Mouse (Mus musculus) adrenal gland, postnatal 10 days (tissue): ENCODE results near the gene Sectm1a. TPM values are rescaled to one million over a fixed set of nuclear protein-coding genes. Genes with fewer than 3 reads are reported as not detected.
"Not testable (repeated sequence)": the region's sequence is repeated elsewhere in the genome, so short reads cannot be mapped to it uniquely, and the experiment has no call there.

ENCODE experiments used
- DNase-seq: peaks from one replicate; pipeline ENCODE4 v3.0.0; 2021; ENCODE audit warnings: mixed read lengths
- total RNA-seq, 2 experiments: library from RNA; stranded (reverse); gene quantifications; 2 replicates each; pipeline ENCODE4 v1.2.3; 2021

Gene Sectm1a
- total RNA-seq, 2 experiments from 2014 or later: 0.24 to 0.42 TPM

DNA sequence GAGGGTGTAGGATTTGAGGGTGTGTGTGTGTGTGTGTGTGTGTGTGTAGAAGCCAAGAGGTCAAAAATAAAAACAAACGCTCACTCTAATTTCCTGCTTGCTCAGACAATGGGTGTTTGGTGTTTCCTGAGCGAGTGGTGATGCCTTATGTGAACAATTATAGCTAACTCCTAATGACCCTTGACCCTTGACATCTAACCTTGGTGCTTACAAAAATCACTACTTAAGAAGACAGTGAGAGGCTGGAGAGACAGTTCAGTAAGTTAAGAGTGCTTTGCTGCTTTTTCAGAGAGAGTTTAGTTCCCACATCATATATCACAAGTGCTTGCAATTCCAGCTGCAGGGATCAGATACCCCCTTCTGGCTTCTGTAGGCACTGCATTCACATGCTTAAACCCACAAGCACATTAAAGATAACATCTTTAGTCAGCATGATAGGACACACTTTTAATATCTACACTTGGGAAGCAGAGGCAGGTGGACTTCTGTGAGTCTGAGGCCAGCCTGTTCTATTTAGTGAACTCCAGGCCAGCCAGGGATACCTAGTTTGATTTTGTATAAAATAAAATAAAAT lies 33.1 kb downstream of the Sectm1a start:
- no peak for DNase-seq

DNA sequence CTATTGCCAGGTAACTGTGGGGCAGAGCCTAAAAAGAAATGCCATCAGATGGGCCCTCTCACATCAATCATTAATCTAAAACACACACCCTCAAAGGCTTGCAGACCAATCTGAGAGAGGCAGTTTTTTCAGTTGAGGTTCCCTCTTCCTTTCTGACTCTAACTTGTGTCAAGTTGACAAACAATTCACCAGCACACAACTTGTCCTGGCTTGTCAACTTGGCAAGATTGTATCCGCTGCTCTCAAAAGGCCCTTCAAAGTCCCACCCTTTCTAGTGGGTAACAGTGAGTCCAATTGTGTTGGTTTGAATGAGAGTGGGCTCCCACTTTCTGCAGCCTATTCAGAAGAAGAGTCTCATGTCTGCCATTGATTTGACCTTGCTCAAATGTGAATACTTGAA lies 35.7 kb downstream of the Sectm1a start:
- DNase-seq: no peak

DNA sequence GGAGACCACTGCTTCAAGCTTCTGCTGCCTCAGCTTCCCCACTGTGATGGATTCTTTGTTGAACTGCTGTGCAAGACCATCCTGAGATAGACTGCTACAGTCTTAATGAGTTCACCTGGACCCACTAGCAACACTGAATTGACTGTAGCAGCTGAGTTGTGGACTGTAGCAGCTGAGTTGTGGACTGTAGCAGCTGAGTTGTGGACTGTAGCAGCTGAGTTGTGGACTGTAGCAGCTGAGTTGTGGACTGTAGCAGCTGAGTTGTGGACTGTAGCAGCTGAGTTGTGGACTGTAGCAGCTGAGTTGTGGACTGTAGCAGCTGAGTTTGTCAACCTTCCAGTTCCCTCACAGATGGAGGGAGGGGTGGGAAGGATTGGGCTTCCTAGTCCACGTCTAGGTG lies 38.0 kb downstream of the Sectm1a start:
- not testable (repeated sequence) for DNase-seq

DNA sequence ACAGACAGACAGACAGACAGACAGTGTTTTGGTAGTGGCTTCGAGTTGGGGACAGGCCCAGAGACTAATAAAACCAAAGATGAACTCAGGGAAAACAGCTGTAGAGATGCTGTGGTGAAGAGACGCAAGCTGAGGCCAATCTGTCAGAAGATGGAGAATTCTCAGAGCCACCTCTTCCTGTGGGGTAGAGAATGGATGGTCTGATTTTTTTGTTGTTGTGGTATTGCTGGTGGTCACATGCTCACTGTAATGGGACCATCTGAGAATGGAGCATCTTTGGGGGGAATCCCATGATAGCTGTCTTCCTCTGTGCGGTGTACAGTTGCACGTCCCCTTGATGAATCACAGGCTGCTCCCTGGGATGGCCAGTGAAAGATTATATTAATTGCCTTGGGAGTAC lies 38.5 kb downstream of the Sectm1a start:
- DNase-seq: no peak

DNA sequence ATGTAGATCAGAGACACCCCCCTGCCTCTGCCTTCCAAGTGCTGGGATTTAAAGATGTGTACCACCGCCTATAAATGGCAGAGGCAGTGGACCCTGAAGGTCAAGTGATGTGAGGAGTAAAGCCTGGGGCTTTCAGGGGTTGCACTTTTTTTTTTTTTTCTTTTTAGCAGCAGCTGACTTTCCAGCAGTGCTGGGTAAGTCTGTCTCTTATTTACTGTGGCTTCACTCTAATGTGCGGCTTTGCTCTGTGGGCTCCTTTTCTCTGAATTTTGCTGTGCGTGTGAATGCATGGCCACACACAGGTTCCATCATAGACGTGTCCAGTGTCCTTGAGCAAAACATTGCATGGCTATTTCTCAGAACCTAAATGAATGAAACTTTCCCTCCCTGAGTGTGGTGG lies 39.4 kb downstream of the Sectm1a start:
- no peak for DNase-seq

DNA sequence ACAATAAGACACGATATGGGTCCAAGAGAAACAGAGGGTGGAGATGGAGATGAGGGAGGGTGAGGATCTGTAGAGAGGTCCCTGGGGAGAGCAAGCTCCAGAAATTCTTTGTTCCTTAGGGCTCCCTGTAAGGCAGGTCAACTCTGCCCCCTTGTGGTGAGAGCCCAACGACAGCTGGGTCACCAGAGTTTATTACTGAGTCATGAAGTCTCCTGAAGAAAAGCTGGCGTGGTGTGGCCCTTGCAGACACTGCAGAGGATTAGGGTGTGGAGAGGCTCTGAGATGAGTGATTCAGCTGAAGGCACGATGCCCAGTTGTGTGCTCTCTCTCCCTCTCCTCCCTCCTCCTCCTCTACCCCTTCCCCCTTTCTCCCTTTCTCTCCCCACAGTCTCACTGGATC lies 39.8 kb downstream of the Sectm1a start:
- DNase-seq: peak; percentile 93

DNA sequence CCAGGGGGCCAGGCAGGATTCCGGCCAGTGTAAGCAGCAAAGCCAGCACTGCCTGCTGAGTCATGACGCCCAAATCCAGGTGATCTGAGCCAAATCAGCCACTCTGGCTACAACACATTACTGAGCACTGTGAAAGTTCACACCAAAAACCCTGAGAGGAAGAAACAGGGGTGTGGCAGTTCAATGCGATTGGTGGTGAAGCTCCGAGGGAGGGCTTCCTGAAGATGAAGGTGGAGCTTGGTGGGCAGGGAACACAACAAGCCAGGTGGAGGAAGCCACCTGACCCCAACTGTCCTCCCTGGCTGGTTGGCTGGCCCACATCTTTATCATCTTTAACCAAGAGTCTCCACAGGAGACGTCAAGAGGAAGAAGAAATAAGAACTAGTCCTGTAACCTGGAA lies 41.7 kb downstream of the Sectm1a start, which contains the start of gene Cd7:
Gene Cd7 (minus strand): TSS at position 117 of the 400 bp plus-strand sequence.
- no peak for DNase-seq

DNA sequence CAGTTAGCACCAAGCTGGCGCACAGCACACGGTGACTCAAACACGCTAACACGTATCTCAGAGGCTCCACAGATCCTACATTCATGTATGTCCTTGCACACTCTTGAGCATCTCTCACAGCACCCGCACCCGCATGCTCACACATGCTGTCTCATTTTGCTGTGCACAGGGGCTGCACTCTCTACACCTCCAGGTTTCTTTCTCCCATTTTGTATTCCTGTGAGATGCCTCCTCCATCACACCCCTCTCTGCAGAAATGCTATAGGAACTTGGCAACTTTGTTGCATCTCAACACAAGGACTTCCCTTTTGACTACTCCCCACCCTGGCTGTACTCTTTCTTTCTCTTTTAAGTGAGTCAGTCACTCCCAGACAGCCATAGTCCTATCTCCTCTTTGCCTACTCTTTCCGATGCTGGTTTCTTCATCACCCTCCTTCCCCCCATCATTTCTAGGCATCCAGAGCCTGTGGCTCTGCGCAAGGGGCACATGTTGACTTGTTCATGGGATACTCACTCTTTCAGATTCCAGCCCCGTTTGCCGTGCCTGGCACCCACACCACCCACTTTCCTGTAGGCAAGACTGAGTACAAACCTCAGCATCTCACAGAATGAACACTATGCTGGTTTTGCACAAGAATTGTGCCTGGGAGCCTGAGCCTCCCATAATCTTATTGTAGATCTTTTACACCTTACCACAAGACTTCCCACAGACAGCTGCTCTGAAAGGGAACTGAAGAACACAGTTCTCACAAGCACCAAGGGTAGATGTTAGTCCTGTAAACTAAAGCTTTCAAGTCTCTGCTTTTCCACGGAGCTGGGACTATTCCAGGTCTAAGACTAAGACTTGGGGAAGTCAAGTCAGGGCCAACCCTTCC lies 42.4 kb downstream of the Sectm1a start:
- no peak for DNase-seq

DNA sequence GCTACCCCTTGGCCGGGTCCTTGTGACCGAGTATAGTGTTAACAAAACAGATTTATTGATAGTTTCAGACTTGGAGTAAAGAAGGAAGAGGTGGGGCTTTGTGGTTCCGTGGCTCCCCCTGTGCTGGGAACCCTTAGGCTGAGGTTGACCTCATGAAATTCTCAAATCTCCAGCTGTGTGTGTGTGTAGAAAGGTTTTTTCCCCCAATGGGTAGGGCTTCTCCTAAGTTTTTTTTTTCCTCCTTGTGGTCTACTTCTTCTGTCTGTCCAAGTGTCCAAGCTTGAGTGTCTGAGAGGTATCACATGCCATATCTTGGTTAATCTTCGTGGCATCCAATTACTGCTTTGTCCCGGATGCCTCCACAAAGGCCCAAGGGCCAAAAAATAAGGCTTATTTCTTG lies 47.9 kb downstream of the Sectm1a start:
- DNase-seq: no peak

DNA sequence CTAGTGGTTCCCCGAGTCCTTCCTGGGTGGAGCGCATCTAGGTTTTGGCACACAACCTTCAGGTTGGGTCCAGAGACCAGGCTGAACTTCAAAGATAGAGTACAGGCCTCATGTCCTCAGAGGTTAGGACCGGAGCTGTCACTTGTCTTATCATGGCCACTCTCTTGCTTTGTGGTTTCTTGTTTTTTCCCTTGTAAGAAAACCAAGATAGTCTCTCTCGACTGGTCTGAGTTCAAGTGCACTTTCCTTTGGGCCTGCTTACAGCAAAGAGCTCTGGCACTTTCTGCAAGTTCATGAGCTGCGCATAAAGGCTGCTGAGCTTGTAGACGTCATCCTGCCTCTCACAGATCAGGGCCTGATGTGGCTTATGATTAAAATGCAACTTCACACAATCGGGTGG lies 53.8 kb downstream of the Sectm1a start:
- no peak for DNase-seq

DNA sequence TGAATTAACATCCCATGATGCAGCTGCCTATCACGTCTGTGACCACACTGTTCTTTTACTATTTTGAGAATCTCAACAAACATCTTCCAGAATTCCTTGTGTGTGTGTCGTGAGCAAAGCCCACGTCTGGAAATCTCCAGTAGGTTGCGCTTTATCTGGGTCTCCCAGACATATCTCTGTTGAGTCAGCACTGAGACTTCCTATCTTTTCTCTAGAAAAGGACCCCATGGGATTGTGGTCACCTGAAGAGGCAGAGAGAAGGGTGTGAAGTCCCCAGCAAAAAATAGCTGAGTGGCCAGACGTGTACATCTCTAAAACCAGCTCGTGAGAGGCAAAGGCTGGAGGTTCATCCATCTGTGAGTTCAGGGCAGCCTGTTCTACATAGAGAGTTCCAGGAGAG lies 56.9 kb downstream of the Sectm1a start:
- DNase-seq: no peak

DNA sequence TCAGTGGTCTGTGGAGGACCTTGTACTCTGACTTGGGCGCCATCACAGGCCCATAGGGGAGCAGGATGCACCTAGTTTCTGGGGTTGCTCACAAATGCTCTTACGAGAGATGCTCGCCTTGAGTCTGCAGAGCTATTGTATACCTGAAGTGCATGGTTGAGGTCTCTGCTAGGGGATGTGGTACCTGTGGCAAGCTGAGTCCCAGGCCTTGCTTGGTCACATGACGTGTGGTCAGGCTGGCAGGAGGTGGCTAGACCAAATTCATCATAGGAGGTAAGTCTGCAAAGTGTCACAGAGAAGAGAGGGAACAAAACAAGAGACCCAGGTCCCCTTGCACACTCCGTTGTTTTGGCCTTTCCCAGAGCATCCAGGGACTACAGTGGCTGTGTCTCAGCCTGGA lies 61.5 kb downstream of the Sectm1a start:
- DNase-seq: no peak

DNA sequence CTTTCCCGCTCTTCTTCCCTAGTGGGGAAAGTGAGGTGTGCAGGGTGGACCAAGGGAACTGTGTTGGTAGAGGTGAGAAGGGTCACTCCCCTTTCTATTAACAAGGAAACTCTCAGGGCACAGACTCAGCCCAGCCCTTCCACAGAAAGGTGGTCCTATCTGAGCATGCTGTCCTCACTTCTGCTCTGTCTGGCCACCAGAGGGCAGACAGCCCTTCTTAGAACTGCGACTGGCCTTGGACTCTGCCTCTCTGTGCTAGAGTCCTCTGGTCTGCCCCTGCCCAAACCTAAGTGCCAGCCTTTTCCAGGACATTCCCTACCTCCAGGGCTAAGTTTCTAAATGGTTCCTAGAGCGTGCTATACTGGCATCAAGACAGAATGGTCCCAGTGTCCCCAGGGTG lies 63.3 kb downstream of the Sectm1a start:
- peak; percentile 77 for DNase-seq

Other genes with a start within 250 kb of the Sectm1a start
- gene Ccdc57, start 148.3 kb downstream of the Sectm1a start, total RNA-seq: 10 to 100 TPM in 1 of 2 experiments, 1 to 10 TPM in 1; 8.4 to 10.8 TPM
- gene Slc16a3, start 132.7 kb downstream of the Sectm1a start, total RNA-seq: 10 to 100 TPM; 10.4 to 11.6 TPM
- gene Csnk1d, start 89.9 kb downstream of the Sectm1a start, total RNA-seq: 100 to 1,000 TPM; 129 to 131 TPM
- gene Cd7, start 41.8 kb downstream of the Sectm1a start, total RNA-seq: 1 to 10 TPM; 1.7 to 2.8 TPM
- gene Sectm1b, start 17.7 kb downstream of the Sectm1a start, total RNA-seq: not detected
- gene Tex19.2, start 37.5 kb upstream of the Sectm1a start, total RNA-seq: not detected
- not detected for gene Tex19.1, start 64.9 kb upstream of the Sectm1a start, total RNA-seq
- gene Uts2r, start 79.1 kb upstream of the Sectm1a start, total RNA-seq: under 1 TPM; 0.15 to 0.27 TPM
- gene Hexdc, start 123.2 kb upstream of the Sectm1a start, total RNA-seq: 10 to 100 TPM; 12.6 to 16.4 TPM
- gene Ogfod3, start 123.5 kb upstream of the Sectm1a start, total RNA-seq: 10 to 100 TPM; 24.5 to 24.9 TPM
- gene Cybc1, start 148.1 kb upstream of the Sectm1a start, total RNA-seq: 10 to 100 TPM; 17.3 to 18.7 TPM
- 10 to 100 TPM; 29.3 to 43.0 TPM for gene Narf, start 156.0 kb upstream of the Sectm1a start, total RNA-seq
- 10 to 100 TPM; 32.7 to 33.3 TPM for gene Foxk2, start 178.8 kb upstream of the Sectm1a start, total RNA-seq